Mouse (Mus musculus): ENCODE measurements around the gene Dll3. TPM values are rescaled to one million over a fixed set of nuclear protein-coding genes. Genes with fewer than 3 reads are reported as not detected.

Gene Dll3
- polyA plus RNA-seq, 1 experiment from 2014 or later: 21.8 TPM

DNA sequence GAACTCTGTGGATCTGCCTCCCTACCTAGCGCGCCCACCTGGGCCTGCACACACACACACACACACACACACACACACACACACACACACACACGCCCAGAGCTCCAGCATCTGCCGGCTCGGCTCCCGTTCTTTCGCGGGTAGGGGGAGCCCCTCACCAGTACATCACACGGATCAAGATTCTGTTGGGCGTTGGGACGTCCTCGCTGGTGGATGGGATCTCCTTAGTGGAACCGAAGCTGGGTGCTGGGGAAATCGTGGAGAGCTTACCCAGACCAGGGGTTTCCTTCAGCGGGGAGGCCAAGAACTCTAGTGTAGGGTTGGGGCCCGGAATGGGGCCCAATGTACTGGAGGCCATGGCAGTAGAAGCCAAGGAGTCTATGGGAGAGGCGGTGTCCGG, 11.9 kb downstream of the Dll3 start:
- Histone ChIP-seq H3K36me3 (ENCODE audit: control insufficient read depth, insufficient read depth, low read length) (no peaks in the 10 kb centered on the region), H3K4me1 (ENCODE audit: control insufficient read depth, insufficient read depth, low read length) (peaks cover 5% of the 10 kb centered on the region; the same call in 1 of the 2 replicates), H3K4me3 (ENCODE audit: low read depth, low read length) (peak overlapping the region; percentile 24), H3K27me3 (ENCODE audit: control insufficient read depth, insufficient read depth, low read length) (peaks cover 4% of the 10 kb centered on the region; the same call in 1 of the 2 replicates), H3K9me3 (ENCODE audit: control insufficient read depth, low read length) (no peaks in the 10 kb centered on the region), H3K9ac (replicated peaks; ENCODE audit: low read depth, low read length) (0 out of 2 replicates have a peak overlapping the region, but pooled peaks have one; percentile 16), H3K27ac (ENCODE audit: low read depth, low read length) (no peak overlapping the region), H3K4me2 (ENCODE audit: low read depth, low read length) (peak overlapping the region; percentile 43)
- WGBS: 2% methylated on average over 18 of the region's 18 CpGs
- peak; percentile 33; the same call in 1 of the 2 replicates for ATAC-seq (ENCODE audit: low read depth)

DNA sequence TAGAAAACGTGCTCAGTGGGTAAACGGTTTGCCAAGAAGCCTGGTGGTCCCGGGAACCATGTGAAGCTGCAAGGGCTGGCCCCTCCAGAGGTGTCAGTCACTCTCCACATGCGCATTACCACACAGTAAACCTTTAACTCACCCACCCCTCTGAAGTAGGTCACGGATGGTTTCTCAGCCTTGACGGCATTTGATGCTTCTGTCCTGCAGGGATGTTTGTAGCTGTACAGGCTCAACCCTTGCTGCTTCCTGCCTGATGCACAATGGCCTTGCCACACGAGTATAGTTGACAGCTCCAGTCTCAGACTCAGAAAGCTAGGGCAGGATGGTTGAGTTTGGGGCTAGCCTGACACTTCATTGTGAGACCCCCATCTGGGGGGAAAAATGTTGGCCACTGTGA, 21.4 kb downstream of the Dll3 start:
- Histone ChIP-seq H3K4me2 (ENCODE audit: low read depth, low read length) (no peak overlapping the region), H3K4me1 (ENCODE audit: control insufficient read depth, insufficient read depth, low read length) (0 out of 2 replicates have a peak, but pooled peaks cover 7% of the 10 kb centered on the region), H3K4me3 (ENCODE audit: low read depth, low read length) (no peak overlapping the region), H3K36me3 (ENCODE audit: control insufficient read depth, insufficient read depth, low read length) (no peaks in the 10 kb centered on the region), H3K9ac (replicated peaks; ENCODE audit: low read depth, low read length) (no peak overlapping the region), H3K27ac (ENCODE audit: low read depth, low read length) (no peak overlapping the region), H3K9me3 (ENCODE audit: control insufficient read depth, low read length) (no peaks in the 10 kb centered on the region), H3K27me3 (ENCODE audit: control insufficient read depth, insufficient read depth, low read length) (no peaks in the 10 kb centered on the region)
- 87% methylated on average over 7 of the region's 7 CpGs for WGBS
- ATAC-seq (ENCODE audit: low read depth): no peak

DNA sequence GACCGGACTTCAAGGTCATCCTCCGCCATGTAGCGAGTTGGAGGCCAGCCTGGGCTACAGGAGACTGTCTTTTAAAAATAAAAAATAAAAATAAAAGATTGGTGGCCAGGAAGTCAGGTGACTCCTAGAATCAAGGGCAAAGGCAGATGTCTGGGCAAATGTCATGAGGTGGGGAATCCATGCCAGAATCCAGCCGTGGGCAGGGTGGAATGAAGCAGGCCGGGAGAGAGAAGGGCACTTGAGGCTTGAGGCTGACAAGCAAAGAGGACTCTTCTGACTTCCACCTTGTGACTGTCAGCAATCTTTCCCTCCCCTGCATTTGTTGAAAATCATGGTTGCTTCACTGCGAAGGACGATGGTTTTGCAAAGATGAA, 23.8 kb downstream of the Dll3 start:
- H3K36me3 ChIP-seq (ENCODE audit: control insufficient read depth, insufficient read depth, low read length): no peaks in the 10 kb centered on the region
- H3K4me1 ChIP-seq (ENCODE audit: control insufficient read depth, insufficient read depth, low read length): 0 out of 2 replicates have a peak, but pooled peaks cover 7% of the 10 kb centered on the region
- peak overlapping the region; percentile 84; the same call in 1 of the 2 replicates for H3K27ac ChIP-seq (ENCODE audit: low read depth, low read length)
- peak overlapping the region; percentile 71 for H3K4me3 ChIP-seq (ENCODE audit: low read depth, low read length)
- H3K4me2 ChIP-seq (ENCODE audit: low read depth, low read length): peak overlapping the region; percentile 85
- H3K9me3 ChIP-seq (ENCODE audit: control insufficient read depth, low read length): no peaks in the 10 kb centered on the region
- H3K9ac ChIP-seq (replicated peaks; ENCODE audit: low read depth, low read length): peak overlapping the region; percentile 94
- 0 out of 2 replicates have a peak, but pooled peaks have one; percentile 10 for ATAC-seq (ENCODE audit: low read depth)
- 80% methylated on average over 7 of the region's 7 CpGs for WGBS
- H3K27me3 ChIP-seq (ENCODE audit: control insufficient read depth, insufficient read depth, low read length): no peaks in the 10 kb centered on the region

DNA sequence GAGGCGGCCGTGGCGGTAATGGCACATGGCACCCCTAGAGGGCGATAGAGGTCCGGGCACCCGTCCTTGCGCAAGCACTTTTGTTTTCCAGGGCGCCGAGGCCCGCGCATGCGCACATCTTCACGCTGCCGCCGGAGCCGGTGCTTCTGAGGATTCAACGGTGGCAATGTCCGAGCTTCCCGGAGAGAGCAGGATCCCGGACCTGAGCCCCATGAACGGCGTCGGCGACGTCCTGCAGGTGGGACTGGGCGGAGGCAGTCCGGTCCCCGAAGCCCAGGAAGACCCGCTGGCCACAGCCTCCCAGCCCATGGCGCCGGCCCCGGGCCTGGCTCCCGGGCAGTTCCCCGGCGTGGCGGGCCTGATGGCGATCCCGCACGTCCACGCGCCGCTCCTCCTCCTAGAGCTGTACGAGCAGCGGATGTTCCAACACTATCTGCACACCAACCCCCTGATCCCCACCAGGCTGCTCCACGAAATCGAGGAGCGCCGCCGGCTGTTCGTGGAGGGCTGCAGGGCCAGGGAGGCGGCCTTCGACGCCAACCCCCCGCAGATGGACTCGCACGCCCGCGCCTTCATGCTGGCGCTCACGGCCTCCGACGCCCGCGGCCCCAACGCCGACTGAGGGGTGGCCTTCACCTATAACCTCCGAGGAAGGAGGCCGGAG, 24.3 kb downstream of the Dll3 start, which contains the start of gene Eid2b:
Gene Eid2b, plus strand, starts transcription at position 125 of the 664 bp plus-strand sequence.
- H3K27ac ChIP-seq (ENCODE audit: low read depth, low read length): peak within 1 kb of the TSS; percentile 84
- peak within 1 kb of the TSS; percentile 85 for H3K4me2 ChIP-seq (ENCODE audit: low read depth, low read length)
- no peaks in the 10 kb centered on the region for H3K27me3 ChIP-seq (ENCODE audit: control insufficient read depth, insufficient read depth, low read length)
- H3K9ac ChIP-seq (replicated peaks; ENCODE audit: low read depth, low read length): peak within 1 kb of the TSS; percentile 94
- H3K4me3 ChIP-seq (ENCODE audit: low read depth, low read length): peak within 1 kb of the TSS; percentile 71
- H3K9me3 ChIP-seq (ENCODE audit: control insufficient read depth, low read length): no peaks in the 10 kb centered on the region
- WGBS: 2% methylated on average over 62 of the region's 68 CpGs
- peak; percentile 64 for ATAC-seq (ENCODE audit: low read depth)
- H3K36me3 ChIP-seq (ENCODE audit: control insufficient read depth, insufficient read depth, low read length): peaks cover 4% of the 10 kb centered on the region; the same call in 1 of the 2 replicates
- 0 out of 2 replicates have a peak, but pooled peaks cover 7% of the 10 kb centered on the region for H3K4me1 ChIP-seq (ENCODE audit: control insufficient read depth, insufficient read depth, low read length)

DNA sequence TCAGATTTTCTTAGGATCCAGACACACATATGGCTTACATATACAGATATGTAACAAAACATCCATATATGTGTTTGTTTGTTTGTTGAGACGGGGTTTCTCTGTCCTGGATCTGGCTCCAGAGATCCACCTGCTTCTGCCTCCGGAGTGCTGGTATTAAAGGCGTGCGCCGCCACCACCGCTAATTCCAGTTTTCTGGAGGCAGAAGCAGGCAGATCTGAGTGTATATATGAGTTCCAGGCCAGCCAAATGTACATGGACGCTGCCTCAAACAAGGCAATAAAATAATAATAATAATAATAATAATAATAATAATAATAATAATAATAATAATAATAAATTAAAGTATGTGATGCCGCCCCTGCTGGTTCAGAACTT, 24.8 kb downstream of the Dll3 start:
- Histone ChIP-seq H3K9ac (replicated peaks; ENCODE audit: low read depth, low read length) (no peak overlapping the region), H3K36me3 (ENCODE audit: control insufficient read depth, insufficient read depth, low read length) (peaks cover 4% of the 10 kb centered on the region; the same call in 1 of the 2 replicates), H3K27me3 (ENCODE audit: control insufficient read depth, insufficient read depth, low read length) (no peaks in the 10 kb centered on the region), H3K4me3 (ENCODE audit: low read depth, low read length) (no peak overlapping the region; the same call in 1 of the 2 replicates), H3K4me1 (ENCODE audit: control insufficient read depth, insufficient read depth, low read length) (0 out of 2 replicates have a peak, but pooled peaks cover 7% of the 10 kb centered on the region), H3K27ac (ENCODE audit: low read depth, low read length) (no peak overlapping the region), H3K9me3 (ENCODE audit: control insufficient read depth, low read length) (no peaks in the 10 kb centered on the region), H3K4me2 (ENCODE audit: low read depth, low read length) (no peak overlapping the region)
- WGBS: 61% methylated on average over 8 of the region's 8 CpGs
- ATAC-seq (ENCODE audit: low read depth): no peak

DNA sequence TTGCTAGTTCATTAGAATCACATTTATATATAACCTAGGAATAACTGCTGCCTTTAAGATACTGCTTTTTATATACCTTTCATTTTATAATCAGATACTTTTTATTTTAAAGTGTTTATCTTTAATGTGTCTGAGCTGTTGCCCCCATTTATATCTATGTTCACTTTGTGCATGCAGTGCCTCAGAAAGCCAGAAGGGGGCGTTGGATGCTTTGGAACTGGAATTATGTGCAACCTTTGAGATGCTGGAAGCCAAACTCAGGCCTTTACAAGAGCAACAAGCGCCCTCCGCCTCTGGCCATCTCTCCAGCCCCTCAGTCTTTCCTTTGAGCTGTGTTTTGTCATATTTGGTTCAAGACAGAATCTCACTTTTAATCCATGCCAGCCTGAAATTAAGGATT, 30.3 kb downstream of the Dll3 start:
- Histone ChIP-seq H3K4me1 (ENCODE audit: control insufficient read depth, insufficient read depth, low read length) (no peaks in the 10 kb centered on the region), H3K4me3 (ENCODE audit: low read depth, low read length) (no peak overlapping the region), H3K27ac (ENCODE audit: low read depth, low read length) (no peak overlapping the region), H3K36me3 (ENCODE audit: control insufficient read depth, insufficient read depth, low read length) (peaks cover 4% of the 10 kb centered on the region; the same call in 1 of the 2 replicates), H3K27me3 (ENCODE audit: control insufficient read depth, insufficient read depth, low read length) (no peaks in the 10 kb centered on the region), H3K4me2 (ENCODE audit: low read depth, low read length) (no peak overlapping the region), H3K9me3 (ENCODE audit: control insufficient read depth, low read length) (no peaks in the 10 kb centered on the region), H3K9ac (replicated peaks; ENCODE audit: low read depth, low read length) (no peak overlapping the region)
- ATAC-seq (ENCODE audit: low read depth): no peak
- 76% methylated on average over 3 of the region's 3 CpGs for WGBS

DNA sequence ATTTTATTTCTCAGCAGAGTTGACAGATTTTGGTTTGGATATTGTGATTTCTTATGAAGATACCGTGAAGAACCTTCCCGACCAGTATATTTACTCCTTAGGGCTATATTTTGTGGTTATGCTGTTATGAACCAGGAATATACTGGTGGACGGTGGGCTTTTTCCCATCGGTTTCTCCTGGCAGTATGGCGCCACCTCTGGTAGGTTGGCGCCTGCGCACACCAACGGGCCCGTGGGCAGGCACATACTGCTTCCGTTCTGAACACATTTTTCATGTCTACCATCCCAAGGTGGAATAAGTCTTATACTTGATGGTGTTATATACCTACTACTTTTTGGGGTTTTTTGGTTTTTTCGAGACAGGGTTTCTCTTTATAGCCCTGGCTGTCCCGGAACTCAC, 32.7 kb downstream of the Dll3 start:
- Histone ChIP-seq H3K27ac (ENCODE audit: low read depth, low read length) (no peak overlapping the region), H3K36me3 (ENCODE audit: control insufficient read depth, insufficient read depth, low read length) (peaks cover 4% of the 10 kb centered on the region; the same call in 1 of the 2 replicates), H3K4me2 (ENCODE audit: low read depth, low read length) (peak overlapping the region; percentile 80; the same call in 1 of the 2 replicates), H3K9me3 (ENCODE audit: control insufficient read depth, low read length) (no peaks in the 10 kb centered on the region), H3K4me1 (ENCODE audit: control insufficient read depth, insufficient read depth, low read length) (no peaks in the 10 kb centered on the region), H3K9ac (replicated peaks; ENCODE audit: low read depth, low read length) (no peak overlapping the region), H3K4me3 (ENCODE audit: low read depth, low read length) (peak overlapping the region; percentile 90; the same call in 1 of the 2 replicates), H3K27me3 (ENCODE audit: control insufficient read depth, insufficient read depth, low read length) (no peaks in the 10 kb centered on the region)
- 94% methylated on average over 12 of the region's 12 CpGs for WGBS
- no peak for ATAC-seq (ENCODE audit: low read depth)

DNA sequence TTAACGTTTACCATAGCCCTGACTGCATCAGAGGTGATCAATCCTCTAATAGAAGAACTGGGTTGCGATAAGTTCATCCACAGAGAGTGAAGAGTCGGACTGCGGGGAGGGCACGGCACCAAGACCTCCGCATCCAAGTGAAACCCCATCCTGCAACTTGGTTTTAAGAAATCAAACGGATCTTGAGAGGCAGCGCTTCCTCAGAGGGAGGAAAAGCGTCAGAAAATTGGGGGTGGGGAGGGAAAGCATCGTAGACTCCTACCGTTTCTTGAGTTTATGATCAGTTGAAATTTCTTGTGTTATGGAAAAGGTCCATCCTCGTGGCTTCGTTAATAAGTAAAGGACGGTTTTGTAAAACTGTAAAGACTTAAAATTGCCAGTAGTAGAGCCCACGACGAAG, 33.5 kb downstream of the Dll3 start:
- H3K9ac ChIP-seq (replicated peaks; ENCODE audit: low read depth, low read length): peak overlapping the region; percentile 99
- peak overlapping the region; percentile 91 for H3K27ac ChIP-seq (ENCODE audit: low read depth, low read length)
- WGBS: 28% methylated on average over 16 of the region's 16 CpGs
- ATAC-seq (ENCODE audit: low read depth): no peak
- peaks cover 4% of the 10 kb centered on the region; the same call in 1 of the 2 replicates for H3K36me3 ChIP-seq (ENCODE audit: control insufficient read depth, insufficient read depth, low read length)
- H3K27me3 ChIP-seq (ENCODE audit: control insufficient read depth, insufficient read depth, low read length): no peaks in the 10 kb centered on the region
- no peaks in the 10 kb centered on the region for H3K9me3 ChIP-seq (ENCODE audit: control insufficient read depth, low read length)
- no peaks in the 10 kb centered on the region for H3K4me1 ChIP-seq (ENCODE audit: control insufficient read depth, insufficient read depth, low read length)
- H3K4me3 ChIP-seq (ENCODE audit: low read depth, low read length): peak overlapping the region; percentile 90
- H3K4me2 ChIP-seq (ENCODE audit: low read depth, low read length): peak overlapping the region; percentile 80

DNA sequence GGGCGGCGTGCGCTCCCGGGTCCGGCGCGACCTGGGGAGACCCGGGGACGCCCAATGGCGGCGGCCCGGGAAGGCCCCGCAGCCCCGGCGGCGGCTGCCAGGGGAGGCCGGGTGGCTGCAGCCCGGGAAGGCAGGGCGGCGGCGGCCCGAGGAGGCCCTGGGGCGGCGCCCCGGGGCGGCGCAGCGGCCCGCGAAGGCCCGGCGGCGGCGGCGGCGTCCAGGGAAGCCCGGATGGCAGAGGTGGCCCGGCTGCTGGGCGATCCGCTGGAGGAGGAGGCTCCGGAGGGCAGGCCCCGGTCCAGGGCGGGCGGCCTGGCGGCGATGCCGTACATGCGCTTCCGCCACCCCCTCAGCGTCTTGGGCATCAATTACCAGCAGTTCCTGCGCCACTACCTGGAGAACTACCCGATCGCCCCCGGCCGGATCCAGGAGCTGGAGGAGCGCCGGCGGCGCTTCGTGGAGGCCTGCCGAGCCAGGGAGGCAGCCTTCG, 34.0 kb downstream of the Dll3 start:
- WGBS: under 1% methylated on average over 35 of the region's 62 CpGs
- peak overlapping the region; percentile 90 for H3K4me3 ChIP-seq (ENCODE audit: low read depth, low read length)
- no peaks in the 10 kb centered on the region for H3K9me3 ChIP-seq (ENCODE audit: control insufficient read depth, low read length)
- H3K27ac ChIP-seq (ENCODE audit: low read depth, low read length): peak overlapping the region; percentile 91
- ATAC-seq (ENCODE audit: low read depth): peak; percentile 73
- peak overlapping the region; percentile 80 for H3K4me2 ChIP-seq (ENCODE audit: low read depth, low read length)
- H3K36me3 ChIP-seq (ENCODE audit: control insufficient read depth, insufficient read depth, low read length): peaks cover 2% of the 10 kb centered on the region; the same call in 1 of the 2 replicates
- no peaks in the 10 kb centered on the region for H3K4me1 ChIP-seq (ENCODE audit: control insufficient read depth, insufficient read depth, low read length)
- no peaks in the 10 kb centered on the region for H3K27me3 ChIP-seq (ENCODE audit: control insufficient read depth, insufficient read depth, low read length)
- H3K9ac ChIP-seq (replicated peaks; ENCODE audit: low read depth, low read length): peak overlapping the region; percentile 99

Data from neural tube, embryonic 14.5 days (tissue).